Mouse (Mus musculus) embryonic facial prominence, embryonic 12.5 days (tissue): Measurements from ENCODE around the gene Upk3b. TPM values are rescaled to one million over a fixed set of nuclear protein-coding genes. Genes with fewer than 3 reads are reported as not detected.

Experiments used
- ATAC-seq: fragments of 200-750 bp; cut with Nextera tagmentation; 2 replicates; pipeline ENCODE4 v1.8.0; 2017; ENCODE audit not compliant: insufficient number of reproducible peaks, insufficient read depth, low FRiP score, low TSS enrichment
- H3K27ac ChIP-seq: fragments of 300-500 bp; sonication (generic); 2 replicates; pipeline ENCODE4 v1.5.1; 2016; ENCODE audit warnings: mild to moderate bottlenecking
- H3K27me3 ChIP-seq: fragments of 300-500 bp; sonication (generic); 2 replicates; pipeline ENCODE4 v1.6.1; 2016; ENCODE audit warnings: mild to moderate bottlenecking, moderate library complexity
- H3K36me3 ChIP-seq: fragments of 300-500 bp; sonication (generic); 2 replicates; pipeline ENCODE4 v1.6.1; 2016; ENCODE audit warnings: mild to moderate bottlenecking
- H3K4me1 ChIP-seq: fragments of 300-500 bp; sonication (generic); 2 replicates; pipeline ENCODE4 v1.6.1; 2016
- H3K4me2 ChIP-seq: fragments of 300-500 bp; sonication (generic); replicated peaks from 2 replicates; pipeline ENCODE4 v1.6.1; 2016; ENCODE audit warnings: mild to moderate bottlenecking, moderate library complexity
- H3K4me3 ChIP-seq: fragments of 300-500 bp; sonication (generic); 2 replicates; pipeline ENCODE4 v1.5.1; 2016; ENCODE audit warnings: mild to moderate bottlenecking
- H3K9ac ChIP-seq: fragments of 300-500 bp; sonication (generic); 2 replicates; pipeline ENCODE4 v1.6.1; 2016; ENCODE audit warnings: mild to moderate bottlenecking, moderate library complexity
- H3K9me3 ChIP-seq: fragments of 300-500 bp; sonication (generic); 2 replicates; pipeline ENCODE4 v1.6.1; 2016; ENCODE audit warnings: mild to moderate bottlenecking, moderate library complexity
- WGBS: fragments of 180-500 bp; shearing (Covaris S2); methylation state at CpG from one replicate; pipeline ENCODE4 v1.1.7; 2016; 5-methylcytosine and 5-hydroxymethylcytosine counted together
- polyA plus RNA-seq: library from polyadenylated mRNA; unstranded; fragments of >200 nt; fragmentation: Nextera tagmentation; extraction: Ambion mirVana; gene quantifications from 2 replicates; pipeline ENCODE4 v1.2.1, GENCODE M21; 2016

The Upk3b gene
- 0.18 and 0.91 TPM in 2 replicates for polyA plus RNA-seq

DNA sequence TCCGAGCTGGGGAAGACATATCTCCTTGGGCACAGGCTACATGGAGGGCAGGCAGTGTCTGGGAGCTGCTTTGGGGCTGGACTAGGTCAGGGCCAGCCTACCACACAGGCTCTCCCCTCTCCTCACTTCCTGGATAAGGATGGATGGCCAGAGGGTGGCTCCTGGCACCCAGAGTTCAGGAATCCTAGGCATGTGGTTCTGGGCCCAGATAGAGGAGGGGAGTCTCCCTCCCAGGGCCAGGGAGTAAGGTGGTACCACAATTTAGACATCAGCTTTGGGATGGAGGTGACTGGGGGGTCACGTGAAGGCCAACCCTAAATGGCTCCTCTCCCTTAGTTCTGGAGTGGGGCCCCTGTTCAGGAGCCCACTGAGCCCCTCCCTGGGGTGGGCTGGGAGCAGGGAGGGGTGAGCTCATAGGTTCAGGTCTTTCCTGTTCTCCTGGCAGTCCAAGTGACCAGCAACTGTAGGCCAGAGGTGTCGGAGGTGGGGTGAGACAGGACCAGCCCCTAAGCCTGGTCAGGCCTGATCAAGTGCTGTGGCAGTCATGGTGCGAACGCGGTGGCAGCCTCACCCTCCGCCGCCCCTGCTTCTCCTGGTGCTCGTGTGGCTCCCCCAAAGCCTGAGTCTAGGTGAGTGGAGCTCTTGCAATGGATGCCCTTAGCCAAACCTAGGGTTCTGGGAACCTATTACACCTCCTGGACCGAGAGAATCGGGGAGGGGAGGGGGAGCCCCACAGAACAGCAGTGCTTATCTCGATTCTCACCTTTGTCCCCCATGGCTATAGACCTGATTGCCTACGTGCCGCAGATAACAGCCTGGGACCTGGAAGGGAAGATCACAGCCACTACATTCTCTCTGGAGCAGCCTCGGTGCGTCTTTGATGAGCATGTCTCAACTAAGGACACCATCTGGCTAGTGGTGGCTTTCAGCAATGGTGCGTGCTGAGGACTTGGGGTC, at the start of gene Upk3b:
Gene Upk3b, plus strand, starts transcription at position 239 of the 957 bp plus-strand sequence.
- 86% methylated on average over 17 of the region's 17 CpGs for WGBS
- Histone ChIP-seq H3K9me3 (no peaks in the 10 kb centered on the region), H3K27ac (no peak within 1 kb of the TSS), H3K4me3 (no peak within 1 kb of the TSS), H3K4me1 (no peaks in the 10 kb centered on the region), H3K9ac (no peak within 1 kb of the TSS), H3K27me3 (no peaks in the 10 kb centered on the region), H3K36me3 (no peaks in the 10 kb centered on the region), H3K4me2 (no peak within 1 kb of the TSS)
- ATAC-seq = no peak

GRCm38 (mm10) chr5:135990601-135991000, 47.7 kb upstream of the Upk3b start:
- no peaks in the 10 kb centered on the region for H3K9me3 ChIP-seq

DNA sequence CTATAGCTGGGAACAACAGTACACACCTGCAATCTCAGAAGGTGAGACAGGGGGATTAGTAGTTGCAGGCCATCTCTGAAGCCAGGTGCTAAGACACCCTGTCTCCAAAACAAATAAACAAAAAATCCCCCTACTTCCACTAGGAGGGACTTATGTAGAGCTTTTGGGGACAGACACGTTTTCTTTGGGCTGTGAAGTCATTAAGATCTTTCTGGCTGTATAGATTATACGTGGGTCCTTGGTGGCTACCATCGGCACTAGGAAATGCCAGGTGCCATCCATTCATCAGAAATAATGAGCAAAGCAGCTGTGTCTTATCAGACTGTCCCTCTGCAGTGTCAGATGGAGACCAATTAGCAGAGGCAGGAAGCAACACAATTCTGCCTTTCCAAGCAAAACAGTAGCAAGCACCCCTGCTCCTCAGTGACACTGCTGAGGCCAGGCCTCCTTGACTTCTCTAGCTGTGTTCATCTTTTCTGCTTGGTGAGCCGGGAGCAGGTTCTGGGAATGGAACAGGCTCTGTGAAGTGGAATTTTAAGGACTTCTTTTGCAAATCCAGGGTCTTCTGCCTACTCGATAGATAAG, 44.8 kb upstream of the Upk3b start:
- peaks cover 9% of the 10 kb centered on the region for H3K4me1 ChIP-seq
- no peak overlapping the region for H3K9ac ChIP-seq
- ATAC-seq = no peak
- no peak overlapping the region for H3K27ac ChIP-seq
- H3K4me2 ChIP-seq = no peak overlapping the region
- 60% methylated on average over 5 of the region's 5 CpGs for WGBS
- no peaks in the 10 kb centered on the region for H3K27me3 ChIP-seq
- H3K36me3 ChIP-seq = peaks cover 19% of the 10 kb centered on the region
- H3K9me3 ChIP-seq = no peaks in the 10 kb centered on the region
- H3K4me3 ChIP-seq = no peak overlapping the region

More at GRCm38 (mm10) chr5:135990601-135991000, 47.7 kb upstream of the Upk3b start:
- Histone ChIP-seq H3K9ac (no peak overlapping the region), H3K36me3 (no peaks in the 10 kb centered on the region), H3K27ac (no peak overlapping the region), H3K4me1 (peaks cover 5% of the 10 kb centered on the region), H3K4me3 (no peak overlapping the region), H3K27me3 (no peaks in the 10 kb centered on the region), H3K4me2 (no peak overlapping the region)
- WGBS = 65% methylated on average over 5 of the region's 5 CpGs
- ATAC-seq = no peak

DNA sequence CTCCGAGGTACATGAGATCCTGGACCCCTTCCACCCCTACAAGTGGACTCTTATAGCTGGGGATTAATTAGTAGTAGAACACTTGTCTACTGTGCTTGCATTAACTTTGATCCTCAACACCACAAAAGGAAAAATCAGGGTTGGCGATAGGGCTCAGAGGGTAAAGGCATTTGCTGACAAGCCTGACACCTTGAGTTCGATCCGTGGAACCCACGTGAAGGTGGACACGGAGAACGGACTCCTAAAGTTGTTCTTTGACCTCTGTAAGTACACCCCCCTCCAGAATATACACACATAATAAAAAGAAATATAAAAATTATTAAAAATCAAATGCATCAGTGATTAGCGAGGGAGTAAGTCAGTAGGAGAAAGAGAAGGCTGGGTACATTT, 44.0 kb upstream of the Upk3b start:
- Histone ChIP-seq H3K4me2 (no peak overlapping the region), H3K9ac (no peak overlapping the region), H3K4me1 (peaks cover 9% of the 10 kb centered on the region), H3K27me3 (no peaks in the 10 kb centered on the region), H3K36me3 (peaks cover 27% of the 10 kb centered on the region), H3K4me3 (peak overlapping the region; percentile 79; the same call in 1 of the 2 replicates), H3K27ac (no peak overlapping the region), H3K9me3 (no peaks in the 10 kb centered on the region)
- ATAC-seq = 0 out of 2 replicates have a peak, but pooled peaks have one; percentile 16
- WGBS = 66% methylated on average over 8 of the region's 8 CpGs

GRCm38 (mm10) chr5:135994725-135995687, 43.3 kb upstream of the Upk3b start, which contains the start of gene Dtx2:
TSS of gene Dtx2 (plus strand) at chr5:135994800.
- Histone ChIP-seq H3K4me1 (peaks cover 9% of the 10 kb centered on the region), H3K27me3 (no peaks in the 10 kb centered on the region), H3K9me3 (no peaks in the 10 kb centered on the region), H3K27ac (peak within 1 kb of the TSS; percentile 92), H3K9ac (peak within 1 kb of the TSS; percentile 83), H3K4me3 (peak within 1 kb of the TSS; percentile 79), H3K36me3 (peaks cover 32% of the 10 kb centered on the region), H3K4me2 (peak within 1 kb of the TSS; percentile 80)
- ATAC-seq = peak; percentile 87
- WGBS = 2% methylated on average over 47 of the region's 47 CpGs

DNA sequence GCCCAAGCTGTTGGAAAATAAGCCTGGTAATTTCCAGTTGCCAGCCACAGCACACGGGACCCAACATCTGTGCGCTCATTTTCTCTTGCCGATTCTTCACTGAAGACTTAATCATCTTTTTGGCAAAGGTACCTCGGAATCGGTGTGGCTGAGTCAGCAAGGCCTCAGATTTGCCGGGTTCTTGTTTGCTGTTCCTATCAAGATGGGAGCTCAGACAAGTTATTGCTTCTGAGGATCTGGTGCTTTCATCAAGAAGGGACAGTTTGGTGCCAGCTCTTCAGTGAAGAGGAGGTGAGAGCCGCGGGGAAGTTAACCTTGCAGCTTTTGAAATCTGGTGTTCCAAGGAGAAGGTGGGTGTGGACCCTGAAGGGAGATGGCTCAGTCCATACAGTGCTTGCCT, 42.1 kb upstream of the Upk3b start:
- 96% methylated on average over 8 of the region's 8 CpGs for WGBS

DNA sequence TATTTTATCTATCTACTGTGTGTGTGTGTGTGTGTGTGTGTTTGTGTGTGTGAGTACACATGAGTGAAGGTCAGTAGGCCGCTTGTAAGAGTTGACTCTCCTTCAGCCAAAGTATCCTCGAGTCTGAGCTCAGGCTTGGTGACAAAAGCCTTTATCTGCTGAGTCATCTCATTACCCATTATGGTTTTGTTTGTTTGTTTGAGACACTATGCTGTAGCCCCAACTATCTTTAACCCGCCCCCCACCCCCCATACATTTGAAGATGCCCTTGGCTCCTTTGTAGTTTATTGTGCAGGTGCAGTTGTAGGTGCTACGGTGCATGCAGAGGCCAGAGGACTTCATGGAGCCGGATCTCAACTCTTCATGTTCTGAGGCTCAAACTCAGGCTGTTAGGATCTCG, 37.1 kb upstream of the Upk3b start:
- no peak for ATAC-seq
- Histone ChIP-seq H3K36me3 (peaks cover 45% of the 10 kb centered on the region), H3K4me2 (no peak overlapping the region), H3K27ac (no peak overlapping the region), H3K9me3 (no peaks in the 10 kb centered on the region), H3K9ac (no peak overlapping the region), H3K4me1 (peaks cover 13% of the 10 kb centered on the region; the same call in 1 of the 2 replicates), H3K4me3 (no peak overlapping the region), H3K27me3 (no peaks in the 10 kb centered on the region)
- 90% methylated on average over 6 of the region's 6 CpGs for WGBS

More for the DNA sequence above, 42.1 kb upstream of the Upk3b start:
- peaks cover 9% of the 10 kb centered on the region for H3K4me1 ChIP-seq
- H3K4me3 ChIP-seq = no peak overlapping the region
- ATAC-seq = no peak
- peaks cover 33% of the 10 kb centered on the region for H3K36me3 ChIP-seq
- H3K9ac ChIP-seq = no peak overlapping the region
- no peak overlapping the region for H3K4me2 ChIP-seq
- H3K9me3 ChIP-seq = no peaks in the 10 kb centered on the region
- no peak overlapping the region for H3K27ac ChIP-seq
- no peaks in the 10 kb centered on the region for H3K27me3 ChIP-seq

DNA sequence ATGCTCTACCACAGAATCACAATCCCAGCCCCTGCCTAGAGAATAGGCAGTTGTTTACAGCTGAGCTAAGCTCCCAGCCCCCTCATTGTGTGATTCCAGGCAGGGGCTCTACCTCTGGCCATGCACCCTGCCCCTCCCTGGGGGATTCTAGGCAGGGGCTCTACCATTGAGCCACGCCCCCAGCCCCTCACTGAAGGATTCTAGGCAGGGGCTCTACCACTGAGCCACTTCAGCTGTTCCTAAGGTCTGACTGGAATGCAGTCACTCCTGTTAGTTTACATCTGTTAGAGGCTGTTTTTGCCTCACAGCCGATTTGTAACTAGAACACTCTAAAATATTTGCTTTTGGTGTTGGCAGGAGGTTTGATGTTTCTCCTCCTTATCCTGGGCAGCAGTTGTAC, 36.0 kb upstream of the Upk3b start:
- H3K9me3 ChIP-seq = no peaks in the 10 kb centered on the region
- no peak overlapping the region for H3K27ac ChIP-seq
- peaks cover 13% of the 10 kb centered on the region; the same call in 1 of the 2 replicates for H3K4me1 ChIP-seq
- WGBS = 61% methylated on average over 2 of the region's 2 CpGs
- H3K4me2 ChIP-seq = no peak overlapping the region
- ATAC-seq = no peak
- no peaks in the 10 kb centered on the region for H3K27me3 ChIP-seq
- no peak overlapping the region for H3K4me3 ChIP-seq
- no peak overlapping the region for H3K9ac ChIP-seq
- peaks cover 37% of the 10 kb centered on the region for H3K36me3 ChIP-seq

DNA sequence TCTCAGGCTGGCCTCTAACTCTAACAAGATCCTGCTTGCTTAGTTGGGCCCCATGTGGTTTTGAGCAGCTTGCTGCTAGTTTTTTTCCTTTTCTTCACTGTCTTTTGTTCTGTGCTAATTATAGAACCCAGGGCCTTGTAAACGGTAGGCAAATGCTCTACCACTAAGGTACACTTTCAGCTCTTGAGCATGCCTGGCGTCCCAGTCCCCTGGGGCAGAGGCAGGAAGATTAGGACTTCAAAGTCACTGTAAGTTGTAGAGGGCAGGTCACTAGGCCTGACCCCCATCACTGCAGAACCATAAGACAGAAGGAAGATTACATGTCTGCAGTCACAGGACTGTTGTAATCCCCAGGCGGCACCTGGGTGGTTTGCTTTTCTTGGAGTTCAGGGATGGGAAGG, 35.5 kb upstream of the Upk3b start:
- H3K36me3 ChIP-seq = peaks cover 32% of the 10 kb centered on the region
- no peaks in the 10 kb centered on the region for H3K27me3 ChIP-seq
- no peak overlapping the region for H3K27ac ChIP-seq
- no peak overlapping the region for H3K4me2 ChIP-seq
- 0 out of 2 replicates have a peak overlapping the region, but pooled peaks have one; percentile 13 for H3K9ac ChIP-seq
- 19% methylated on average over 3 of the region's 3 CpGs for WGBS
- H3K4me3 ChIP-seq = no peak overlapping the region
- no peak for ATAC-seq
- peaks cover 13% of the 10 kb centered on the region; the same call in 1 of the 2 replicates for H3K4me1 ChIP-seq
- no peaks in the 10 kb centered on the region for H3K9me3 ChIP-seq

GRCm38 (mm10) chr5:136004537-136004936, 33.8 kb upstream of the Upk3b start:
- peaks cover 20% of the 10 kb centered on the region for H3K36me3 ChIP-seq
- WGBS = 72% methylated on average over 4 of the region's 4 CpGs
- no peak for ATAC-seq
- H3K27ac ChIP-seq = no peak overlapping the region
- no peak overlapping the region for H3K4me3 ChIP-seq
- H3K4me2 ChIP-seq = no peak overlapping the region
- H3K9me3 ChIP-seq = no peaks in the 10 kb centered on the region
- H3K27me3 ChIP-seq = no peaks in the 10 kb centered on the region
- peaks cover 13% of the 10 kb centered on the region; the same call in 1 of the 2 replicates for H3K4me1 ChIP-seq
- H3K9ac ChIP-seq = no peak overlapping the region

GRCm38 (mm10) chr5:136007745-136008144, 30.6 kb upstream of the Upk3b start:
- H3K9ac ChIP-seq = no peak overlapping the region
- H3K9me3 ChIP-seq = no peaks in the 10 kb centered on the region
- H3K27me3 ChIP-seq = no peaks in the 10 kb centered on the region
- H3K27ac ChIP-seq = no peak overlapping the region
- H3K4me3 ChIP-seq = no peak overlapping the region
- H3K4me1 ChIP-seq = peaks cover 8% of the 10 kb centered on the region; the same call in 1 of the 2 replicates
- WGBS = 79% methylated on average over 7 of the region's 7 CpGs
- no peak overlapping the region for H3K4me2 ChIP-seq
- ATAC-seq = no peak
- peaks cover 31% of the 10 kb centered on the region for H3K36me3 ChIP-seq
